Mouse (Mus musculus) cerebellum, adult 2 months (tissue): ENCODE measurements around the gene Duoxa1. TPM values are rescaled to one million over a fixed set of nuclear protein-coding genes. Genes with fewer than 3 reads are reported as not detected.

Experiments used
- DNase-seq, 2 experiments: peaks; one replicate each; pipeline ENCODE4 v3.0.0; 2021
- H3K27ac ChIP-seq: fragments of 200-500 bp; 2 replicates; pipeline ENCODE4 v1.5.1; 2012; ENCODE audit warnings: low read length, control low read depth, inconsistent platforms; ENCODE audit not compliant: insufficient read depth
- H3K27me3 ChIP-seq: fragments of 200-500 bp; 2 replicates; pipeline ENCODE4 v1.6.1; 2012; ENCODE audit warnings: inconsistent platforms, mild to moderate bottlenecking, low read length, moderate library complexity; ENCODE audit not compliant: control insufficient read depth, insufficient read depth
- H3K4me1 ChIP-seq: fragments of 200-500 bp; 2 replicates; pipeline ENCODE4 v1.6.1; 2011; ENCODE audit warnings: low read length; ENCODE audit not compliant: control insufficient read depth, insufficient read depth
- H3K4me3 ChIP-seq: fragments of 200-500 bp; replicated peaks from 2 replicates; pipeline ENCODE3; 2011; ENCODE audit warnings: mild to moderate bottlenecking, low read depth, low read length, control low read depth; ENCODE audit not compliant: insufficient read depth
- CTCF ChIP-seq: fragments of 200-500 bp; IDR thresholded peaks from 2 replicates; pipeline ENCODE4 v1.5.1; 2011; ENCODE audit warnings: low read depth, mild to moderate bottlenecking, control low read depth, low read length, moderate library complexity, borderline replicate concordance; ENCODE audit not compliant: insufficient read depth
- POLR2A ChIP-seq: fragments of 200-500 bp; IDR thresholded peaks from 2 replicates; pipeline ENCODE4 v1.6.1; 2011; ENCODE audit warnings: low read length, control low read depth, borderline replicate concordance; ENCODE audit not compliant: insufficient read depth
- WGBS: fragments of 180-500 bp; shearing (Covaris S2); methylation state at CpG from one replicate; pipeline ENCODE4 v1.1.7; 2018; 5-methylcytosine and 5-hydroxymethylcytosine counted together
- polyA plus RNA-seq: library from polyadenylated mRNA; depleted of rRNA; stranded (reverse); fragments of >200 nt; gene quantifications from 2 replicates; pipeline ENCODE4 v1.2.3, GENCODE M21; 2012; rRNA removed

Gene Duoxa1
- polyA plus RNA-seq, result 0.19 TPM in 1 of 2 replicates, not detected in the other

DNA sequence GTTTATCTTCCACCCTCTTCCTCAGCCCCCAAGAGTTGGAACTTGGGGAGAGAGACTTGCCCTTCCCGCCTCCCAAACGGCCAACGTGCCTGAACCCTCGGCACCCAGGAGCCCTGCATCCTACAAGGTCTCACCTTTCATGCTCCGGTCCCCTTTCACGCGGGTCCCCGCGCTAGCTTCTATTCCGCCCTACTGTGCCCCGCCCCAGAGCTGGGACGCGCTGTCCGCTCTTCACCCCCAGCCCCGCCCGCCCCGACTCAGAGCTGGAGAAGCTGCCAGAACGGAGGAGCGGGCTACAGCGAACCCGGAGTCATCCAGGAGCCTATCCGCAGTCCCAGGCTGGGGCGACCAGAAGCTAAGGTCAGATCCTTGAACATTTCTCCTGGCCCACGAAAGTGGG is at the start of gene Duoxa1:
TSS of gene Duoxa1 (minus strand) at position 195 of the 400 bp plus-strand sequence.
- H3K4me1 ChIP-seq, result no peaks in the 10 kb centered on the region
- H3K27ac ChIP-seq, result no peak within 1 kb of the TSS
- H3K27me3 ChIP-seq, result no peaks in the 10 kb centered on the region
- peak within 1 kb of the TSS; percentile 26 for H3K4me3 ChIP-seq
- no peak for DNase-seq
- WGBS, result 5% methylated on average over 24 of the region's 24 CpGs
- TF ChIP-seq POLR2A (no peak), CTCF (no peak)

DNA sequence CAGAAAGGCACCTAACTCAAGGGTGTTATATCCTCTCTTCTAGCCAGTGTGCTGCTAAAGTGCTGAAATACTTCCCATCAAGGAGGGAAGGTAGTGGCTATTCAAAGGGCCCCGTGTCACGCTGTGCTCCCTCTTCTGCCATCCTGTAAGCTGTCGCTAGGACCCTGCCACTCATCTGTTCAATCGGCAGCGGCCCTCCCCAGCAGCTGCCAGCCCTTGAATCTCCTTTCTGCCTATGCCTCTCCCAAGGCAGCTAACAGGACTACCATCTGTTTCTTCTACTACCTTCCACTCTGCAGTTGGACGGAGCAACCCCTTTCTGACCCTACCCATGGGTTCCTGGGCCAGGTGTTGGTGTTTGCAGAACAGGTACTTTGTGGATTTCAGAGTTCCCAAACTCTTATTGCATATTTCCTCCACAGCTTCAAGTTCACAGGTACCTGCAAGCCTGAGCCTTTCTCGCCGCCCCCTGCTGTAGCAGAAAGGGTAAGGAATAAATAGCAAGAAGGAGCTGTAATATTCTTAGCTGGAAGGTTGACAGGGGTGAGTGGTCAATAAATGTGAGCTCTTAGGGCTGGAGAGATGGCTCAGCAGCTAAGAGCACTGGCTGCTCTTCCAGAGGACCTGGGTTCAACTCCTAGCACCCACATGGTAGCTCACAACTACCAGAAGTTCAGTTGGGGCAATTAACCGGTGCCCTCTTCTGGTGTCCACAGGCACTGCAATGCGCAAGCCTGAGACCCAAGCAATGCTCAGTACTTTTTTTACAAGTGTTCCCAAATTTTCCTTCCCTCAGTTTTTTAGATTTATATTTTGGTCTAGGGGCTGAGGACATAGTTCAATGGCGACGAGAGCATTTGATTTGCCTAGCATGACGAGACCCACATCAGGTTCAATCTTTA is 49.3 kb upstream of the Duoxa1 start:
- TF ChIP-seq POLR2A (no peak), CTCF (peak; percentile 18; the same call in 1 of the 2 replicates)
- Histone ChIP-seq H3K27me3 (no peaks in the 10 kb centered on the region), H3K4me3 (peak overlapping the region; percentile 8), H3K4me1 (peaks cover 58% of the 10 kb centered on the region), H3K27ac (peak overlapping the region; percentile 79)
- WGBS, result 45% methylated on average over 13 of the region's 13 CpGs
- DNase-seq, result peak; percentile 45 to 53

DNA sequence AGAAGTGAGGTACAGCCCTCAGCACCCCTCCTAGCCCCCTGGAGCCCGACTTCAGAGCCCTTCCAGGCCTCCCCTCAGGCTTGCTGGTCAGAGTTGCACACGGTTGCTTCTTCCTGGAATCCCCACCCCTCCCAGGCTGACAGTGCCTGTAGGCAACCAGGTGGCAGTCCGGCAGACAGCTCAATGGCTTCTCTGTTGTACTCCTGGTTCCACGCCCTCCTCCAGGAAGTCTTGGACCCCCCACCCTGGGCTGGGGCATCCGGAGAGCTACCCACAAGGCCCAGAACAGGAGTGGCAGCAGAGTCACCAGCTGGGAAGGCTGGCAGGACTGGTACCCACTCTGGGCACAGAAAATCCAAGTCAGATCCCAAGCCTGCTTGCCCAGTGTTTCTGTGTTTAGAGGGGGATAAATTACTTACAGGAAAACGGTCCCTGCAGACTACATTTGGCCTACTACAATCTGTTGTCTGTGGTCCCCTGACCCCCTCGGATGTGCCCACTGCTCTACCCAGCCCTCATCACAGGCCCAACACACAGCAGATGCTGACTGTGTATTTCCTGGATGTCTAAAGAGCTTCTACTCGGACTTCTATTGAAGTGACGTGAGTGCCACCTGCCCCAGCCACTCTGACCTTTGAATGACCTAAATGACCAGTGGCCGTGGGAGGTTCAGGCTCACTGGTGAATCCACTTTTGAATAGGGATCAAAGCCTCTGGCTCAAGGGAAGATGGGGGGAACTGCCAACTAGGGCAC is 48.5 kb upstream of the Duoxa1 start:
- H3K27ac ChIP-seq, result peak overlapping the region; percentile 79
- peaks cover 65% of the 10 kb centered on the region for H3K4me1 ChIP-seq
- no peaks in the 10 kb centered on the region for H3K27me3 ChIP-seq
- H3K4me3 ChIP-seq, result peak overlapping the region; percentile 22
- WGBS, result 9% methylated on average over 10 of the region's 10 CpGs
- DNase-seq, result peak; percentile 68 to 80
- TF ChIP-seq POLR2A (no peak), CTCF (no peak)

DNA sequence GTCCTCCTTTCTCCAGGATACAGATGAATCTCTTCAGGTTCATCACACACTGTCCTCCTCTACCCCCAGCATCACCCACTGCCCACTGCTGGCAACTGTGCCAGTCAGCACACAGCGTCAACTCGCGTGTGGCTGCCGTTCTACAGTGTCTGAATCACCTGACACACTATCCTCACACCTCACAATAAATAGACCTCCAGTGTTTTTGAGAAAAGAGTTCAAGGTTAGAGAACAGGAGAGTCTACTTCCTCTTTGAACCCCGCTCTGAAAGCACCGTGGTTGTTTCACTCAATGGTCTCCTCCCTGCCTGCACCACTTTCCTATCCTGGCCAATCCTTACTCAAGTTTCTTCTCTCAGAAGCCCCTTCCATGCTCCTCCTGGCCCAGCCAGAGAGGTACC is 47.7 kb upstream of the Duoxa1 start:
- peak; percentile 13 to 32 for DNase-seq
- Histone ChIP-seq H3K27me3 (no peaks in the 10 kb centered on the region), H3K27ac (peak overlapping the region; percentile 79), H3K4me1 (peaks cover 73% of the 10 kb centered on the region), H3K4me3 (no peak overlapping the region)
- WGBS, result 19% methylated on average over 6 of the region's 6 CpGs
- TF ChIP-seq CTCF (no peak), POLR2A (no peak)

DNA sequence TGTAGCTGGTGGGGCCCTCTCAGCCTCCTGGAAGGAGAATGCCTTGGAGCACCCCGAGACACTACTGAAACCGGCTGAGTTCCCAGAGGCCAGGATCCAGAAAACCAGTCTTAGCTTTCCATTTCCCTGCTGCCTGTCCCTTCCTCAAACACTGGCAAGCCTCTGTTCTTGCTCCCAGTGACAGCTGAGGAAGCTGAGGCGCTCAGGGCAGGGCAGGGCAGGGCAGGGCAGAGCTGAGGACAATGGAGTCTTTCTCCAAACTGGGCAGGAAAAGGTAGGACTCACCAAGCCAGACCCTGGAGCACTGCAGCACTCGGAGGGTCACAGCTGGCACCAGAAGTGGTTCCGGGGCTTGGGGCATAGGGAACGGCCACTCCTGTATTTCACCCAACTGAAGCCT is 46.8 kb upstream of the Duoxa1 start:
- DNase-seq, result peak; percentile 21 to 34
- Histone ChIP-seq H3K27me3 (no peaks in the 10 kb centered on the region), H3K4me3 (peak overlapping the region; percentile 5), H3K4me1 (peaks cover 79% of the 10 kb centered on the region), H3K27ac (peak overlapping the region; percentile 79)
- TF ChIP-seq POLR2A (no peak), CTCF (no peak)
- WGBS, result 30% methylated on average over 6 of the region's 6 CpGs

DNA sequence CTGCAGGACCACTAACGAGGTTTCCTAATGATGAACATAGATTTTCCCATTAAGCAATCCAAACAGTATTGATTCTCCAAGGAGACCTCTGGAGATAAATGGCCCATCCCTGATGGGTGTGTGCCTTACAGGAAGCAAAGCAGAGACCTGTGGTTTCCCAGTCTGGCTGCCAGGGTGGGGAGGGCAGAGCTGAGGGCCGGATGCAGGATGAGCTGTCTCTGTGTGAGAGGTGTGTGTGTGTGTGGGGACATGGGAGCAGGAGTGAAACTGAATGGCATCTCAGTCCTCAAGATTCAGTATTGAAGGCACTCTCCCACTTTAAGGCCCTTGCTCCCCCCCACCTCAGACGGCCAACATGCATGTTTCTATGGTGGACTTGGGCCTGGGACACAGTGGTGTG is 42.7 kb upstream of the Duoxa1 start:
- 35% methylated on average over 3 of the region's 3 CpGs for WGBS
- Histone ChIP-seq H3K27me3 (no peaks in the 10 kb centered on the region), H3K4me1 (peaks cover 85% of the 10 kb centered on the region), H3K27ac (peak overlapping the region; percentile 56), H3K4me3 (no peak overlapping the region)
- peak; percentile 43 to 44 for DNase-seq
- no peak for TF ChIP-seq POLR2A
- no peak for TF ChIP-seq CTCF

DNA sequence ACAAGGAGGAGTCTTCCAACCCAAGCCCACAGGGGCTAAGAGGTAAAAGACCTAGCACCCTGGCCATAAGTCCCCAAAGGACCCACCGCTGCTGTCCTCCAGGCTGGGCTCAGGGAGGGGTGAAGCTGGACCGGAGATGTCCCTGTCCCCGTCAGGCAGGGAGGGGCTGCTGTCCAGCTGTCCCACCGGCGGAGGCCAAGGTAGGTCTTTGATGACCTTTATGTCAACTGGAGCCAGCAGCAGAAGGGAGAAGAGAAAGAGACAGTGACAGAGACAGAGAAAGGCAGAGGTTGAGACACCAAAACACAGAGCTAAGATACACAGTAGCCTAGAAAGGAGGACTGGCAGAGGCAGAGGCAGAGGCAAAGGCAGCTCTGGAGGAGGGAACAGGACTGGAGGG is 41.9 kb upstream of the Duoxa1 start:
- peak overlapping the region; percentile 56 for H3K27ac ChIP-seq
- peak; percentile 29 to 47 for DNase-seq
- H3K4me3 ChIP-seq, result no peak overlapping the region
- no peaks in the 10 kb centered on the region for H3K27me3 ChIP-seq
- H3K4me1 ChIP-seq, result peaks cover 81% of the 10 kb centered on the region
- TF ChIP-seq POLR2A (no peak), CTCF (no peak)
- 20% methylated on average over 5 of the region's 5 CpGs for WGBS
